ENCODE assay signal across 16 mouse cellular contexts in the genomic region with DNA sequence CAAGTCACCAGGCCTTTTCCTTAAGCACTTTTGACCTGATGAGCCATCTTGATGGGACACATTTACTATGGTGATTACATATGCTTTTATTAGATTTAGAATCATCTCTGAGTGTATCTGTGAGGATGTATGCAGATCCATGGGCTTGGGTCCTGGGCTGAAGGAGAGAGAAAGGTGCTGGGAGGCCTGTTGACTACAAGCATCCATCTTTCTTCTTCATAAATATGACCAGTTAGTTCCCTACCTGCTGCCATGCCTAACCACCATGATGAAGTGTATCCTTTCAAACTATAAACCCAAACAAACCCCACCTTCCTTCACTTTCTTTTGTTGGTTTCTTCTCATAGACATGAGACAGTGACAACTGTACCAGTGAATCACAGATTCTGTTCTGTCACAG.
"Had no signal": no experiment of that assay in that cellular context is flagged by ENCODE, and none has a peak within 500 bp of the region (broad histone marks: within the 10 kb centered on the region; RNA-seq: fewer than 3 reads in every experiment).

No protein-coding gene starts in this region.

- H3K4me2 ChIP-seq: neural tube, embryonic 13.5 days; neural tube, embryonic 15.5 days; stomach, embryonic 15.5 days had no signal

- H3K4me1 ChIP-seq: neural tube, embryonic 13.5 days; neural tube, embryonic 15.5 days; stomach, embryonic 15.5 days had no signal

- H3K36me3 ChIP-seq: neural tube, embryonic 13.5 days; neural tube, embryonic 15.5 days; stomach, embryonic 15.5 days had no signal

- H3K27ac ChIP-seq: neural tube, embryonic 13.5 days; neural tube, embryonic 15.5 days; stomach, embryonic 15.5 days; stomach, postnatal 0 days had no signal

- H3K27me3 ChIP-seq: neural tube, embryonic 13.5 days; neural tube, embryonic 15.5 days; stomach, embryonic 15.5 days had no signal

- H3K9ac ChIP-seq: neural tube, embryonic 13.5 days; neural tube, embryonic 15.5 days; stomach, embryonic 15.5 days had no signal

- DNase-seq: retina, postnatal 1 day; right cerebral cortex, adult 18-20 months; right cerebral cortex, postnatal 14 days; right cerebral cortex, postnatal 25 days; right cerebral cortex, postnatal 4 days; spleen, adult 18-20 months; thymus, adult 18-20 months; thymus, adult 2 months; thymus, postnatal 14 days; thymus, postnatal 25 days; thymus, postnatal 36 days; thymus, postnatal 4 days had no signal

- H3K9me3 ChIP-seq: neural tube, embryonic 13.5 days; neural tube, embryonic 15.5 days; stomach, embryonic 15.5 days had no signal

- H3K4me3 ChIP-seq: neural tube, embryonic 13.5 days; neural tube, embryonic 15.5 days; stomach, embryonic 15.5 days had no signal
